Mouse (Mus musculus) liver, embryonic 16.5 days (tissue): ENCODE measurements around the gene Fkbpl. TPM values are rescaled to one million over a fixed set of nuclear protein-coding genes. Genes with fewer than 3 reads are reported as not detected.

Experiments used
- ATAC-seq: fragments of 200-750 bp; cut with Nextera tagmentation; 2 replicates; pipeline ENCODE4 v1.8.0; 2017; ENCODE audit warnings: low read depth, mild to moderate bottlenecking, moderate number of reproducible peaks, moderate library complexity
- H3K27ac ChIP-seq: fragments of 300-500 bp; sonication (generic); 2 replicates; pipeline ENCODE4 v1.5.1; 2014; ENCODE audit warnings: mild to moderate bottlenecking, low read length
- H3K27me3 ChIP-seq: fragments of 300-500 bp; sonication (generic); 2 replicates; pipeline ENCODE4 v1.6.1; 2014; ENCODE audit warnings: low read depth, low read length, mixed read lengths; ENCODE audit not compliant: control insufficient read depth, insufficient read depth
- H3K36me3 ChIP-seq: fragments of 300-500 bp; sonication (generic); 2 replicates; pipeline ENCODE4 v1.6.1; 2014; ENCODE audit warnings: mild to moderate bottlenecking; ENCODE audit not compliant: control insufficient read depth, insufficient read depth
- H3K4me1 ChIP-seq: fragments of 300-500 bp; sonication (generic); 2 replicates; pipeline ENCODE4 v1.6.1; 2014; ENCODE audit warnings: low read depth, low read length, mixed read lengths; ENCODE audit not compliant: control insufficient read depth
- H3K4me2 ChIP-seq: fragments of 300-500 bp; sonication (generic); 2 replicates; pipeline ENCODE4 v1.6.1; 2014; ENCODE audit warnings: low read depth, low read length, mixed read lengths
- H3K4me3 ChIP-seq: fragments of 300-500 bp; sonication (generic); 2 replicates; pipeline ENCODE4 v1.5.1; 2014; ENCODE audit warnings: low read depth, mild to moderate bottlenecking, low read length
- H3K9ac ChIP-seq: fragments of 300-500 bp; sonication (generic); 2 replicates; pipeline ENCODE4 v1.6.1; 2014; ENCODE audit warnings: low read depth, low read length
- H3K9me3 ChIP-seq: fragments of 300-500 bp; sonication (generic); replicated peaks from 2 replicates; pipeline ENCODE4 v1.6.1; 2016; ENCODE audit warnings: low read length; ENCODE audit not compliant: control insufficient read depth
- WGBS: fragments of 180-500 bp; shearing (Covaris S2); extraction: QIAGEN DNeasy Blood & Tissue Kit; methylation state at CpG from one replicate; pipeline ENCODE4 v1.1.7; 2014; ENCODE audit not compliant: insufficient replicate concordance; 5-methylcytosine and 5-hydroxymethylcytosine counted together
- polyA plus RNA-seq: library from polyadenylated mRNA; unstranded; fragments of >200 nt; fragmentation: Nextera tagmentation; extraction: Ambion mirVana; gene quantifications from 2 replicates; pipeline ENCODE4 v1.2.1, GENCODE M21; 2015

Gene Fkbpl
- polyA plus RNA-seq, 1 experiment from 2014 or later, result 3.7 TPM

DNA sequence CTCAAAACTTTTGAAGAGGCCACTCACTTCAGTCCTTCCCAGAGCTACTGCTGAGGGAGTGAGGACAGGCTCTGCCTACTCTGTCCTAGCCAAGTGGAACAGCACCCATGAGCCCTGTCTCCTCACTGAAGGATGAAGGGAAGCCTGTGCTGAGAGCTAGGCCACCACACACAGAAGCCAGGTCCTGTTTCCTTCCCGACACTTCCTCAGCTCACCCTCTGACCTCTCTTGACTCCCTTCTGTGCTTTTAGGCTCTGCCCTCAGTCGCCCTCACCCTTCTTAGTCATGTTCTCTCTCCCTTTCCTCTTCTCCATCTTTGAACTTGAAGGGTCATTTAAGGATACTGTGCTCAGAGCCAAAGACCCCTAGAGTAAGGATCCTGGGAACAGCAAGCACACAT is 12.7 kb downstream of the Fkbpl start:
- Histone ChIP-seq H3K9me3 (no peaks in the 10 kb centered on the region), H3K27ac (no peak overlapping the region), H3K9ac (no peak overlapping the region), H3K4me3 (no peak overlapping the region), H3K4me2 (no peak overlapping the region), H3K27me3 (peaks cover 23% of the 10 kb centered on the region), H3K36me3 (no peaks in the 10 kb centered on the region; the same call in 1 of the 2 replicates), H3K4me1 (no peaks in the 10 kb centered on the region)
- 22% methylated on average over 2 of the region's 2 CpGs for WGBS
- ATAC-seq, result no peak

GRCm38 (mm10) chr17:34658145-34658544 is 13.6 kb downstream of the Fkbpl start:
- Histone ChIP-seq H3K9ac (no peak overlapping the region), H3K27me3 (peaks cover 23% of the 10 kb centered on the region), H3K27ac (no peak overlapping the region)

DNA sequence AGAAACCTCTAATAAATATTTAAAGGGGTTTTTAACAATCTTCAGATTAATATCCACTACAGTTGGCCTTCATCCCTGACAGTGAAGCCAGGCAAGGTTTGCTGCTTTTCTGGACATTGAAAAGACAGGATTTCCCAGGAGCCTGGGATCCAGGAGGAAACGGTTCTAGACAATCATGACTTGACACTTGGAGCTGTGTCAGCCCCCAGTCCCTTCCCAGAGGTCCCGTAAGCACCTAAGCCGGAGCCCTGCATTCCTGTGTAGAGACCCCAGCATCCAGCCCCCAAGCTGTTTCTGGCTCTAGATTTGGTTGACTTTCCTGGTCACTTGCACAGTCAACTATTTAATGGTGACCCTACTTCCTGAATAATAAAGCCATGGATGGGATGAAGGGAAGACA is 14.0 kb downstream of the Fkbpl start:
- no peaks in the 10 kb centered on the region for H3K4me1 ChIP-seq
- WGBS, result 73% methylated on average over 3 of the region's 3 CpGs
- H3K27ac ChIP-seq, result no peak overlapping the region
- ATAC-seq, result no peak
- H3K36me3 ChIP-seq, result no peaks in the 10 kb centered on the region
- no peak overlapping the region for H3K4me2 ChIP-seq
- H3K27me3 ChIP-seq, result peaks cover 23% of the 10 kb centered on the region
- H3K9ac ChIP-seq, result no peak overlapping the region
- no peak overlapping the region for H3K4me3 ChIP-seq
- H3K9me3 ChIP-seq, result no peaks in the 10 kb centered on the region

More at GRCm38 (mm10) chr17:34658145-34658544, 13.6 kb downstream of the Fkbpl start:
- Histone ChIP-seq H3K4me2 (no peak overlapping the region), H3K4me3 (no peak overlapping the region), H3K4me1 (no peaks in the 10 kb centered on the region), H3K36me3 (no peaks in the 10 kb centered on the region), H3K9me3 (no peaks in the 10 kb centered on the region)
- ATAC-seq, result no peak
- 38% methylated on average over 2 of the region's 2 CpGs for WGBS

DNA sequence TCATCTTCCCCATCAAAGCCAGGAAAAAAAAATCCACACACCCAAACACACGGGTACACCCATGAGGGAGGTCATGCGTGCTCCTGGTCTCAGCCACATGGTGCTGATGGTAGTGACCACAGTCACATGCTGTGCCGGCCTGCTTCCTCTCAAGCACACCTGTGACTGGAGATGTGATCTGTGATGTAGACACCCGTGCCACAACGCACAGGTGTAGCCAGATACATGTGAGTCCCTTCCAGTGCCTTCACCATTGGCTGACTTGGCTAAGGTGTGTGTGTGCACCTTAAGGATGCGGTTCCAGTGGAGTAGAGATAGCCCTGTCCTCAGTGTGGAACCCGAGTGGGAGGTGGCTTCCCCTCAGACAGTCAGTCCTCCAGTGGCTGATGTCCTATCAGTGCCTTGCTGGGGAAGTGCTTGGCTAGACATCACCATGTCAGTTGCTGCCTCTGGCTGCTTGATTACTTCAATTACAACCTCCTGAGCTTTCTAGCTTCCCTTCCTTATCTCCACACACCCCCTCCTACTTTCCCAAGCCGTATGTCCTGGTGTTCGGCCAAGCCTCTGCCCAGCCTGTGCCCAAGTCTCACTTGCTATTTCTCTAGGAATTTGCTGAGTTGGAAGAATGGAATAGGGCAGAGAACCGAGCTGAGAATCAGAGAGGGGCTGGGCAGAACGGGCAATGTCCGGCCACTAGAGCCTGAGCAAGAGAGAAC is 14.8 kb downstream of the Fkbpl start:
- ATAC-seq, result no peak
- Histone ChIP-seq H3K4me1 (no peaks in the 10 kb centered on the region), H3K4me3 (no peak overlapping the region), H3K9ac (no peak overlapping the region), H3K27ac (no peak overlapping the region), H3K9me3 (no peaks in the 10 kb centered on the region), H3K27me3 (peaks cover 23% of the 10 kb centered on the region), H3K4me2 (no peak overlapping the region), H3K36me3 (no peaks in the 10 kb centered on the region)
- 40% methylated on average over 12 of the region's 12 CpGs for WGBS

GRCm38 (mm10) chr17:34659897-34660214 is 15.3 kb downstream of the Fkbpl start:
- H3K36me3 ChIP-seq, result no peaks in the 10 kb centered on the region
- H3K27ac ChIP-seq, result no peak overlapping the region
- H3K4me3 ChIP-seq, result no peak overlapping the region
- H3K9me3 ChIP-seq, result no peaks in the 10 kb centered on the region
- ATAC-seq, result no peak
- H3K4me1 ChIP-seq, result no peaks in the 10 kb centered on the region
- WGBS, result 36% methylated on average over 3 of the region's 3 CpGs
- H3K9ac ChIP-seq, result no peak overlapping the region
- no peak overlapping the region for H3K4me2 ChIP-seq
- peaks cover 23% of the 10 kb centered on the region for H3K27me3 ChIP-seq

- no peak overlapping the region for H3K27ac ChIP-seq
- no peaks in the 10 kb centered on the region for H3K36me3 ChIP-seq
- no peak overlapping the region for H3K4me2 ChIP-seq
- WGBS, result 29% methylated on average over 10 of the region's 11 CpGs
- no peaks in the 10 kb centered on the region for H3K9me3 ChIP-seq
- H3K27me3 ChIP-seq, result peaks cover 23% of the 10 kb centered on the region
- ATAC-seq, result no peak
- no peaks in the 10 kb centered on the region for H3K4me1 ChIP-seq
- H3K4me3 ChIP-seq, result no peak overlapping the region
- no peak overlapping the region for H3K9ac ChIP-seq
Measured at GRCm38 (mm10) chr17:34660259-34660820, 15.8 kb downstream of the Fkbpl start.

DNA sequence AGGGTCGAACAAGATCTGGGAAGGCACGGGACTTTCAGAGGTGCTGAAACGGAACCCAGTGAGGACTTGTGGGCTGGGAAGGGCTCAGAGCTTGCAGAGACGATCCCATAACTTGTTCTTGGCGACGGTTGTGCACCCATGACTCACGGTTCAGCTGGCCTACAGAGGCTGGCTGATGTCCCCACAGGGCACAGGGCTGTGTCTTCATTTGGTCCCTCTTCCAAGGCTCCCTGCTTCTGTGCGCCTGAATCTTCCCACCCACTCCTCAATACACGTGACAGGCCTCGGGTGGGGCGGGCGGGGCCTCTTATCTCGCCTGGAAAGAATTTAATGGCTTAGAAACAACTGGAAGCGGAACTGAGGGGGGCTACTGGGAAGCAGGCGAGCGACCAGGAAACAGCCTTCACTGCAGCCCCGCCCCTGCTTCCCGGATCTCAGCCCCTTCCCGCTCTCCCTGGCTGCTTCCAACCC is 16.6 kb downstream of the Fkbpl start:
- Histone ChIP-seq H3K27me3 (peaks cover 23% of the 10 kb centered on the region), H3K4me1 (no peaks in the 10 kb centered on the region), H3K36me3 (no peaks in the 10 kb centered on the region), H3K4me2 (no peak overlapping the region), H3K27ac (no peak overlapping the region), H3K9me3 (no peaks in the 10 kb centered on the region), H3K9ac (no peak overlapping the region), H3K4me3 (no peak overlapping the region)
- WGBS, result 2% methylated on average over 19 of the region's 19 CpGs
- ATAC-seq, result peak; percentile 24; the same call in 1 of the 2 replicates

DNA sequence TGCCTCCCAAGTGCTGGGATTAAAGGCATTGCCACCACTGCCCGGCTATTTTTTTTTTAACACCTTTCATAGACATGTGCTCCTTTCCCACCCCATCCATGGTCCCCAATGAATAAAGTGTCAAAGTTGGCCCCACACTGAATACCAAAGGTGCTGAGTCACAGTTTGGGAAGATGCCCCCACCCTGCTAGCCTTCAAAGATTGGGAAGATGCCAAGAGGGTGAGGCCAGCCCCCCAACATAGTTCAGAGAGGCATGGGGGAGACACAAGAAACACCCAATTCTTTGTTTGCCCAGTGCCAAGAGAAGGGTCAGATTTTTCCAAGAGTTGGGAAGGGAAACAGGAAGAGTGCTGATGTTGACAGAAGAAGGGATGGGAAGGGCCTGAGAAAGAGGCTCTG is 17.9 kb downstream of the Fkbpl start:
- H3K9me3 ChIP-seq, result no peaks in the 10 kb centered on the region
- H3K4me1 ChIP-seq, result no peaks in the 10 kb centered on the region
- 63% methylated on average over 1 of the region's 1 CpGs for WGBS
- peaks cover 23% of the 10 kb centered on the region for H3K27me3 ChIP-seq
- H3K9ac ChIP-seq, result no peak overlapping the region
- H3K27ac ChIP-seq, result no peak overlapping the region
- H3K4me3 ChIP-seq, result no peak overlapping the region
- H3K36me3 ChIP-seq, result no peaks in the 10 kb centered on the region
- H3K4me2 ChIP-seq, result no peak overlapping the region
- no peak for ATAC-seq

DNA sequence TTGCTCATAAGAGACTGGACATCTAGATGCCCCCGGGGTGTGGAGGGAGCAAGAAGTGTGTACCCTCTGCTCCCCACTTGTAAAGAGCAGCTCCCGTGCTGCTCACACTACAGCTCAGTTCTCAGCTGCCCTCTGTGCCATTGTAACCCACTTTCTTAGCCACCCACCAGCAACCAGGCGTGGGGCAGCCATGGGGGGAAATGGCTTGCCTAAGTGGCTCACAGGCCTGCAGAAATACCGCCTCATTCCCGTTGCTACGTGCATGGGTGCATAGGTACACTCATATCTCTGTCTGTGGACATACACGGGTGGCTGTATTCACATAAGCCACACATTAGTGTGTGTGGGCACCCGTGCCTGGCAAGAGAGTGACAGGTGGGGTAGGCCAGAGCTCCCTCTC is 18.4 kb downstream of the Fkbpl start:
- Histone ChIP-seq H3K9ac (no peak overlapping the region), H3K4me2 (no peak overlapping the region), H3K36me3 (no peaks in the 10 kb centered on the region), H3K9me3 (no peaks in the 10 kb centered on the region), H3K27ac (no peak overlapping the region), H3K4me3 (no peak overlapping the region), H3K27me3 (peaks cover 23% of the 10 kb centered on the region), H3K4me1 (no peaks in the 10 kb centered on the region)
- 57% methylated on average over 8 of the region's 8 CpGs for WGBS
- ATAC-seq, result no peak
